Mouse (Mus musculus) MN1 (cell line): ENCODE measurements around the gene Lsp1.

ENCODE experiments used
- DNase-seq: peaks from one replicate; pipeline ENCODE4 v3.0.0-alpha.2; 2016; ENCODE audit warnings: low spot score

The Lsp1 gene

GRCm38 (mm10) chr7:142476271-142476670 lies 15.7 kb downstream of the Lsp1 start:
- DNase-seq, result no peak

GRCm38 (mm10) chr7:142476795-142477452 lies 16.3 kb downstream of the Lsp1 start:
- DNase-seq, result no peak

GRCm38 (mm10) chr7:142478001-142478400 lies 17.4 kb downstream of the Lsp1 start:
- DNase-seq, result no peak

- no peak for DNase-seq
Measured at GRCm38 (mm10) chr7:142478574-142478973, 18.0 kb downstream of the Lsp1 start.

GRCm38 (mm10) chr7:142479307-142479706 lies 18.7 kb downstream of the Lsp1 start:
- DNase-seq, result no peak

GRCm38 (mm10) chr7:142479886-142480285 lies 19.3 kb downstream of the Lsp1 start:
- no peak for DNase-seq

GRCm38 (mm10) chr7:142480661-142481060 lies 20.1 kb downstream of the Lsp1 start:
- DNase-seq, result no peak

- peak; percentile 81 for DNase-seq
Measured at GRCm38 (mm10) chr7:142481186-142481567, 20.6 kb downstream of the Lsp1 start.

GRCm38 (mm10) chr7:142481568-142482255 lies 21.1 kb downstream of the Lsp1 start:
- peak; percentile 51 for DNase-seq

- DNase-seq, result peak; percentile 61
Measured at GRCm38 (mm10) chr7:142482256-142482609, 21.6 kb downstream of the Lsp1 start.

- peak; percentile 62 for DNase-seq
Measured at GRCm38 (mm10) chr7:142483136-142483535, 22.5 kb downstream of the Lsp1 start.

- DNase-seq, result no peak
Measured at GRCm38 (mm10) chr7:142484780-142485179, 24.2 kb downstream of the Lsp1 start.

- no peak for DNase-seq
Measured at GRCm38 (mm10) chr7:142486751-142487162, 26.1 kb downstream of the Lsp1 start.

GRCm38 (mm10) chr7:142487341-142487859 lies 26.8 kb downstream of the Lsp1 start:
- peak; percentile 18 for DNase-seq

- no peak for DNase-seq
Measured at GRCm38 (mm10) chr7:142488053-142488452, 27.4 kb downstream of the Lsp1 start.

- DNase-seq, result no peak
Measured at GRCm38 (mm10) chr7:142493535-142493934, 32.9 kb downstream of the Lsp1 start.

- DNase-seq, result no peak
Measured at GRCm38 (mm10) chr7:142496158-142496557, 35.5 kb downstream of the Lsp1 start.

GRCm38 (mm10) chr7:142496800-142497199 lies 36.2 kb downstream of the Lsp1 start:
- no peak for DNase-seq

- no peak for DNase-seq
Measured at GRCm38 (mm10) chr7:142497775-142498174, 37.2 kb downstream of the Lsp1 start.

GRCm38 (mm10) chr7:142498575-142498974 lies 38.0 kb downstream of the Lsp1 start, which contains the start of gene Tnnt3:
Gene Tnnt3, plus strand, starts transcription at chr7:142498836.
- DNase-seq, result no peak

- DNase-seq, result peak; percentile 34
Measured at GRCm38 (mm10) chr7:142499010-142499721, 38.6 kb downstream of the Lsp1 start.

- no peak for DNase-seq
Measured at GRCm38 (mm10) chr7:142500032-142500431, 39.4 kb downstream of the Lsp1 start.

- no peak for DNase-seq
Measured at GRCm38 (mm10) chr7:142503206-142503605, 42.6 kb downstream of the Lsp1 start.
